Mouse (Mus musculus) heart, adult 2 months (tissue): ENCODE measurements around the gene Ubald1. TPM values are rescaled to one million over a fixed set of nuclear protein-coding genes. Genes with fewer than 3 reads are reported as not detected.

Experiments used
- DNase-seq, 2 experiments: peaks; one replicate each; pipeline ENCODE4 v3.0.0; 2021
- H3K27ac ChIP-seq: fragments of 200-600 bp; 2 replicates; pipeline ENCODE4 v1.8.1; 2022
- H3K27me3 ChIP-seq: fragments of 200-500 bp; 2 replicates; pipeline ENCODE4 v1.6.1; 2012; ENCODE audit warnings: mild to moderate bottlenecking, low read length, inconsistent platforms, mixed read lengths; ENCODE audit not compliant: control insufficient read depth, insufficient read depth
- H3K36me3 ChIP-seq: fragments of 200-500 bp; 2 replicates; pipeline ENCODE4 v1.6.1; 2012; ENCODE audit warnings: low read length, inconsistent platforms; ENCODE audit not compliant: control insufficient read depth, insufficient read depth
- H3K4me1 ChIP-seq: fragments of 200-500 bp; 2 replicates; pipeline ENCODE4 v1.6.1; 2011; ENCODE audit warnings: low read length; ENCODE audit not compliant: control insufficient read depth, insufficient read depth
- H3K4me3 ChIP-seq: fragments of 200-600 bp; 2 replicates; pipeline ENCODE4 v1.8.1; 2022
- H3K79me2 ChIP-seq: fragments of 200-500 bp; replicated peaks from 2 replicates; pipeline ENCODE4 v1.6.1; 2012; ENCODE audit warnings: mild to moderate bottlenecking, inconsistent platforms, low read length, moderate library complexity, mixed read lengths; ENCODE audit not compliant: control insufficient read depth, insufficient read depth
- H3K9ac ChIP-seq: fragments of 200-500 bp; 2 replicates; pipeline ENCODE4 v1.6.1; 2012; ENCODE audit warnings: low read depth, mild to moderate bottlenecking, control low read depth, inconsistent platforms, low read length, mixed read lengths
- CTCF ChIP-seq: fragments of 200-600 bp; IDR thresholded peaks from 2 replicates; pipeline ENCODE4 v1.8.1; 2022; ENCODE audit warnings: antibody characterized with exemption, mild to moderate bottlenecking, moderate library complexity
- EP300 ChIP-seq: fragments of 200-500 bp; IDR thresholded peaks from 2 replicates; pipeline ENCODE4 v1.6.1; 2011; ENCODE audit warnings: low read depth, low read length, control low read depth; ENCODE audit not compliant: insufficient read depth
- POLR2A ChIP-seq: fragments of 200-500 bp; IDR thresholded peaks from 2 replicates; pipeline ENCODE4 v1.6.1; 2011; ENCODE audit warnings: mild to moderate bottlenecking, low read depth, low read length, control low read depth; ENCODE audit not compliant: insufficient read depth
- WGBS: fragments of 180-500 bp; shearing (Covaris S2); methylation state at CpG from one replicate; pipeline ENCODE4 v1.1.7; 2018; 5-methylcytosine and 5-hydroxymethylcytosine counted together
- intact Hi-C: fragments of 180-260 bp; cut with DNase I; formaldehyde crosslinking; loops from one replicate; pipeline ENCODE4 v1.15.1; 2025
- polyA plus RNA-seq: library from polyadenylated mRNA; depleted of rRNA; stranded (reverse); fragments of >200 nt; gene quantifications from 2 replicates; pipeline ENCODE4 v1.2.3, GENCODE M21; 2012; rRNA removed
- total RNA-seq, 2 experiments: library from RNA; stranded (reverse); gene quantifications; 2 replicates each; pipeline ENCODE4 v1.2.3; 2021

Ubald1 gene
- total and polyA plus RNA-seq, 3 experiments = 17.2 to 24.5 (median 18.3) TPM

DNA sequence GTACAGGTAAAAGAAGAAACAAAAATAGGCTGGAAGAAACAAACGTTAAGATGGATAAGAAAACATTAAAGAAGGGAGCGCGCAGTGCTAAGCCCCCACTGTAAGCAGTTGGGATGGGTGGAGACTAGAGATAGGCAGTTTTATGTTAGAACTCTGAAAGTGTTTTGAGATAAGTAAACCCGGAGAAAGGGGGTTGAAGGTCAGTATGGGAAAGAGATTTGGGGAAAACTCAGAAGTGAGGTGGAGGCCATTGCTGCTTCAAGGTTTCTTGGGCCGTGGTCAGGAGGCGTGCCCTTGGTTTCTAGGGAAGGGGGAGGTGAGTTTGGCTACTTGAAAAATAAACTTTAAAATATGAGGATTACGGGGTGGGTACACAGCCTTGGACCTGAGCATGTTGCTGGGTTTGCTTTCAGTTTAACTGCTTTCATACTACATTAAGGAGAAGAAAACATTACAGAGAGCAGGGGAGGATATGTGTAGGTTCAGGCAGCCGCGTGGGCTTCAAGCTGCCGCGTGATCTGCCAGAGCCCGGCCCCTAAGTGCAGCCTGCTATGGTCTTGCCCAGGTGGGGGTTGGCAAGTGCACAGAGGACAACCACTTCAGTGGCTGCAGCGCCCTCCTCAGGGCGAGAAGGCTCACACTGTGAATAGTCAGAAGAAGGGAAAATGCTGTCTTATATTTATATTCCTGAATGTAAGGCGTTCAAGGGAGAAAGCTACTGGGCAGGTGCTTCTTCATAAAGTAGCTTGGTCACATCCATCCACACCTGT is 48.3 kb downstream of the Ubald1 start:
- Histone ChIP-seq H3K4me1 (no peaks in the 10 kb centered on the region), H3K27ac (no peak overlapping the region), H3K36me3 (no peaks in the 10 kb centered on the region), H3K27me3 (no peaks in the 10 kb centered on the region), H3K79me2 (no peaks in the 10 kb centered on the region), H3K9ac (no peak overlapping the region), H3K4me3 (no peak overlapping the region)
- DNase-seq = no peak
- no peak for TF ChIP-seq CTCF
- no peak for TF ChIP-seq EP300
- TF ChIP-seq POLR2A = no peak
- WGBS = 61% methylated on average over 15 of the region's 15 CpGs
- intact Hi-C loops = no loop called here

GRCm38 (mm10) chr16:4829271-4829900 is 50.7 kb downstream of the Ubald1 start:
- intact Hi-C loops = no loop called here

GRCm38 (mm10) chr16:4827639-4828038 is 52.5 kb downstream of the Ubald1 start:
- no peak for DNase-seq
- H3K27ac ChIP-seq = no peak overlapping the region
- intact Hi-C loops = no loop called here
- 90% methylated on average over 5 of the region's 5 CpGs for WGBS
- H3K9ac ChIP-seq = no peak overlapping the region
- H3K36me3 ChIP-seq = no peaks in the 10 kb centered on the region
- no peaks in the 10 kb centered on the region for H3K79me2 ChIP-seq
- no peaks in the 10 kb centered on the region for H3K4me1 ChIP-seq
- H3K27me3 ChIP-seq = no peaks in the 10 kb centered on the region
- TF ChIP-seq EP300 (no peak), CTCF (no peak), POLR2A (no peak)
- no peak overlapping the region for H3K4me3 ChIP-seq

More at GRCm38 (mm10) chr16:4829271-4829900, 50.7 kb downstream of the Ubald1 start:
- H3K36me3 ChIP-seq = no peaks in the 10 kb centered on the region
- no peaks in the 10 kb centered on the region for H3K4me1 ChIP-seq
- no peak overlapping the region for H3K27ac ChIP-seq
- H3K27me3 ChIP-seq = no peaks in the 10 kb centered on the region
- H3K79me2 ChIP-seq = no peaks in the 10 kb centered on the region
- H3K4me3 ChIP-seq = no peak overlapping the region
- 77% methylated on average over 6 of the region's 6 CpGs for WGBS
- no peak overlapping the region for H3K9ac ChIP-seq
- DNase-seq = no peak
- TF ChIP-seq CTCF (no peak), EP300 (no peak), POLR2A (no peak)

Other genes starting within 250 kb of the Ubald1 start
- gene Vasn, start 240.4 kb downstream of the Ubald1 start, total RNA-seq = 10 to 100 TPM in 1 of 2 experiments, 1 to 10 TPM in 1; 9.2 to 10.5 TPM
- gene Vasn, start 240.4 kb downstream of the Ubald1 start, polyA plus RNA-seq = 23.9 and 24.2 TPM in 2 replicates
- gene Dnaja3, start 240.3 kb downstream of the Ubald1 start, total RNA-seq = 100 to 1,000 TPM; 138 to 150 TPM
- 80.8 and 104 TPM in 2 replicates for gene Dnaja3, start 240.3 kb downstream of the Ubald1 start, polyA plus RNA-seq
- 10 to 100 TPM; 14.6 to 15.9 TPM for gene Coro7, start 200.5 kb downstream of the Ubald1 start, total RNA-seq
- 20.8 and 22.8 TPM in 2 replicates for gene Coro7, start 200.5 kb downstream of the Ubald1 start, polyA plus RNA-seq
- gene Nmral1, start 161.0 kb downstream of the Ubald1 start, total RNA-seq = 1 to 10 TPM; 2.2 to 2.7 TPM
- 3.9 and 4.0 TPM in 2 replicates for gene Nmral1, start 161.0 kb downstream of the Ubald1 start, polyA plus RNA-seq
- 10 to 100 TPM; 72.4 to 84.9 TPM for gene Hmox2, start 154.0 kb downstream of the Ubald1 start, total RNA-seq
- 38.3 and 51.6 TPM in 2 replicates for gene Hmox2, start 154.0 kb downstream of the Ubald1 start, polyA plus RNA-seq
- gene Cdip1, start 90.0 kb downstream of the Ubald1 start, total RNA-seq = 10 to 100 TPM; 58.4 to 65.6 TPM
- gene Cdip1, start 90.0 kb downstream of the Ubald1 start, polyA plus RNA-seq = 94.3 and 100 TPM in 2 replicates
- gene 4930562C15Rik, start 44.9 kb downstream of the Ubald1 start, total RNA-seq = not detected
- gene 4930562C15Rik, start 44.9 kb downstream of the Ubald1 start, polyA plus RNA-seq = 0.23 TPM in 1 of 2 replicates, not detected in the other
- 100 to 1,000 TPM; 148 to 168 TPM for gene Mgrn1, start 5.9 kb upstream of the Ubald1 start, total RNA-seq
- gene Mgrn1, start 5.9 kb upstream of the Ubald1 start, polyA plus RNA-seq = 274 and 284 TPM in 2 replicates
- gene Nudt16l1, start 58.4 kb upstream of the Ubald1 start, total RNA-seq = 10 to 100 TPM; 16.7 to 17.1 TPM
- 38.9 and 44.5 TPM in 2 replicates for gene Nudt16l1, start 58.4 kb upstream of the Ubald1 start, polyA plus RNA-seq
- gene Anks3, start 83.9 kb upstream of the Ubald1 start, total RNA-seq = 10 to 100 TPM; 11.4 to 12.7 TPM
- gene Anks3, start 83.9 kb upstream of the Ubald1 start, polyA plus RNA-seq = 21.3 and 30.4 TPM in 2 replicates
- gene Sept12, start 117.5 kb upstream of the Ubald1 start, total RNA-seq = not detected
- 0.20 and 0.23 TPM in 2 replicates for gene Sept12, start 117.5 kb upstream of the Ubald1 start, polyA plus RNA-seq
- gene Smim22, start 127.0 kb upstream of the Ubald1 start, total RNA-seq = not detected
- 2.1 TPM in 1 of 2 replicates, not detected in the other for gene Smim22, start 127.0 kb upstream of the Ubald1 start, polyA plus RNA-seq
- gene Rogdi, start 133.2 kb upstream of the Ubald1 start, total RNA-seq = 10 to 100 TPM; 15.5 to 19.4 TPM
- gene Rogdi, start 133.2 kb upstream of the Ubald1 start, polyA plus RNA-seq = 50.7 and 63.0 TPM in 2 replicates
- 10 to 100 TPM; 39.2 to 42.9 TPM for gene Glyr1, start 169.5 kb upstream of the Ubald1 start, total RNA-seq
- gene Glyr1, start 169.5 kb upstream of the Ubald1 start, polyA plus RNA-seq = 35.9 and 48.6 TPM in 2 replicates
- 10 to 100 TPM; 22.8 to 23.1 TPM for gene Ubn1, start 169.7 kb upstream of the Ubald1 start, total RNA-seq
- 15.8 and 21.2 TPM in 2 replicates for gene Ubn1, start 169.7 kb upstream of the Ubald1 start, polyA plus RNA-seq